Mouse (Mus musculus): Measurements from ENCODE around the gene Cntn3. TPM values are rescaled to one million over a fixed set of nuclear protein-coding genes. Genes with fewer than 3 reads are reported as not detected.

Gene Cntn3
- polyA plus RNA-seq, 1 experiment from 2014 or later = 0.74 TPM

- Histone ChIP-seq H3K27me3 (replicated peaks; ENCODE audit: control insufficient read depth, insufficient read depth, low read length) (no peaks in the 10 kb centered on the region), H3K36me3 (ENCODE audit: control insufficient read depth, insufficient read depth) (no peaks in the 10 kb centered on the region), H3K4me1 (replicated peaks; ENCODE audit: control insufficient read depth, insufficient read depth, low read length) (no peaks in the 10 kb centered on the region), H3K27ac (ENCODE audit: low read depth, low read length) (no peak overlapping the region), H3K9ac (ENCODE audit: low read depth, low read length) (no peak overlapping the region), H3K9me3 (ENCODE audit: control insufficient read depth) (no peaks in the 10 kb centered on the region), H3K4me3 (ENCODE audit: low read depth, low read length) (no peak overlapping the region), H3K4me2 (replicated peaks; ENCODE audit: low read depth) (no peak overlapping the region)
- ATAC-seq = no peak
- no peak for TF ChIP-seq CTCF (IDR thresholded peaks at IDR 0.05; ENCODE audit: low read depth)
- 60% methylated on average over 4 of the region's 4 CpGs for WGBS
These were observed 250.2 kb downstream of the Cntn3 start for GRCm38 (mm10) chr6:102322614-102323284.

GRCm38 (mm10) chr6:102319755-102320154 is 253.1 kb downstream of the Cntn3 start:
- WGBS = 30% methylated on average over 3 of the region's 3 CpGs
- no peak for TF ChIP-seq CTCF (IDR thresholded peaks at IDR 0.05; ENCODE audit: low read depth)
- Histone ChIP-seq H3K27ac (ENCODE audit: low read depth, low read length) (no peak overlapping the region), H3K4me1 (replicated peaks; ENCODE audit: control insufficient read depth, insufficient read depth, low read length) (no peaks in the 10 kb centered on the region), H3K4me3 (ENCODE audit: low read depth, low read length) (no peak overlapping the region), H3K27me3 (replicated peaks; ENCODE audit: control insufficient read depth, insufficient read depth, low read length) (no peaks in the 10 kb centered on the region), H3K36me3 (ENCODE audit: control insufficient read depth, insufficient read depth) (no peaks in the 10 kb centered on the region), H3K9ac (ENCODE audit: low read depth, low read length) (no peak overlapping the region), H3K9me3 (ENCODE audit: control insufficient read depth) (no peaks in the 10 kb centered on the region), H3K4me2 (replicated peaks; ENCODE audit: low read depth) (no peak overlapping the region)
- ATAC-seq = no peak

GRCm38 (mm10) chr6:102282889-102283288 is 290.0 kb downstream of the Cntn3 start:
- no peak for ATAC-seq

GRCm38 (mm10) chr6:102231015-102231414 is 341.9 kb downstream of the Cntn3 start:
- Histone ChIP-seq H3K4me2 (replicated peaks; ENCODE audit: low read depth) (no peak overlapping the region), H3K27me3 (replicated peaks; ENCODE audit: control insufficient read depth, insufficient read depth, low read length) (no peaks in the 10 kb centered on the region), H3K36me3 (ENCODE audit: control insufficient read depth, insufficient read depth) (no peaks in the 10 kb centered on the region), H3K4me1 (replicated peaks; ENCODE audit: control insufficient read depth, insufficient read depth, low read length) (no peaks in the 10 kb centered on the region), H3K4me3 (ENCODE audit: low read depth, low read length) (no peak overlapping the region), H3K9me3 (ENCODE audit: control insufficient read depth) (no peaks in the 10 kb centered on the region), H3K9ac (ENCODE audit: low read depth, low read length) (no peak overlapping the region), H3K27ac (ENCODE audit: low read depth, low read length) (no peak overlapping the region)
- TF ChIP-seq CTCF (IDR thresholded peaks at IDR 0.05; ENCODE audit: low read depth) = no peak
- no peak for ATAC-seq
- WGBS = 69% methylated on average over 1 of the region's 1 CpGs

More at GRCm38 (mm10) chr6:102282889-102283288, 290.0 kb downstream of the Cntn3 start:
- Histone ChIP-seq H3K27me3 (replicated peaks; ENCODE audit: control insufficient read depth, insufficient read depth, low read length) (no peaks in the 10 kb centered on the region), H3K27ac (ENCODE audit: low read depth, low read length) (no peak overlapping the region), H3K4me1 (replicated peaks; ENCODE audit: control insufficient read depth, insufficient read depth, low read length) (no peaks in the 10 kb centered on the region), H3K36me3 (ENCODE audit: control insufficient read depth, insufficient read depth) (no peaks in the 10 kb centered on the region), H3K4me2 (replicated peaks; ENCODE audit: low read depth) (no peak overlapping the region), H3K9me3 (ENCODE audit: control insufficient read depth) (no peaks in the 10 kb centered on the region), H3K4me3 (ENCODE audit: low read depth, low read length) (no peak overlapping the region), H3K9ac (ENCODE audit: low read depth, low read length) (no peak overlapping the region)
- no peak for TF ChIP-seq CTCF (IDR thresholded peaks at IDR 0.05; ENCODE audit: low read depth)
- 28% methylated on average over 2 of the region's 2 CpGs for WGBS

- no peak for ATAC-seq
These were observed 386.6 kb downstream of the Cntn3 start for GRCm38 (mm10) chr6:102186316-102186715.

GRCm38 (mm10) chr6:102170913-102171312 is 402.0 kb downstream of the Cntn3 start:
- TF ChIP-seq CTCF (IDR thresholded peaks at IDR 0.05; ENCODE audit: low read depth) = peak; percentile 78
- WGBS = 43% methylated on average over 6 of the region's 6 CpGs
- Histone ChIP-seq H3K4me3 (ENCODE audit: low read depth, low read length) (no peak overlapping the region), H3K4me1 (replicated peaks; ENCODE audit: control insufficient read depth, insufficient read depth, low read length) (no peaks in the 10 kb centered on the region), H3K9ac (ENCODE audit: low read depth, low read length) (no peak overlapping the region), H3K36me3 (ENCODE audit: control insufficient read depth, insufficient read depth) (no peaks in the 10 kb centered on the region), H3K9me3 (ENCODE audit: control insufficient read depth) (no peaks in the 10 kb centered on the region), H3K4me2 (replicated peaks; ENCODE audit: low read depth) (no peak overlapping the region), H3K27ac (ENCODE audit: low read depth, low read length) (no peak overlapping the region), H3K27me3 (replicated peaks; ENCODE audit: control insufficient read depth, insufficient read depth, low read length) (no peaks in the 10 kb centered on the region)
- ATAC-seq = no peak

More at GRCm38 (mm10) chr6:102186316-102186715, 386.6 kb downstream of the Cntn3 start:
- no peak overlapping the region for H3K27ac ChIP-seq (ENCODE audit: low read depth, low read length)
- H3K27me3 ChIP-seq (replicated peaks; ENCODE audit: control insufficient read depth, insufficient read depth, low read length) = no peaks in the 10 kb centered on the region
- no peak overlapping the region for H3K4me2 ChIP-seq (replicated peaks; ENCODE audit: low read depth)
- no peak for TF ChIP-seq CTCF (IDR thresholded peaks at IDR 0.05; ENCODE audit: low read depth)
- H3K9ac ChIP-seq (ENCODE audit: low read depth, low read length) = no peak overlapping the region
- no peaks in the 10 kb centered on the region for H3K9me3 ChIP-seq (ENCODE audit: control insufficient read depth)
- H3K4me1 ChIP-seq (replicated peaks; ENCODE audit: control insufficient read depth, insufficient read depth, low read length) = no peaks in the 10 kb centered on the region
- no peaks in the 10 kb centered on the region for H3K36me3 ChIP-seq (ENCODE audit: control insufficient read depth, insufficient read depth)
- no peak overlapping the region for H3K4me3 ChIP-seq (ENCODE audit: low read depth, low read length)
- WGBS = 59% methylated on average over 1 of the region's 1 CpGs
